Mouse (Mus musculus): ENCODE measurements around the gene Dnajb5.

Gene Dnajb5

GRCm38 (mm10) chr4:42944185-42944584, 5.4 kb upstream of the Dnajb5 start:
- WGBS = 49% methylated on average over 9 of the region's 9 CpGs

- 12% methylated on average over 6 of the region's 6 CpGs for WGBS
These were observed 4.6 kb upstream of the Dnajb5 start for GRCm38 (mm10) chr4:42945043-42945442.

GRCm38 (mm10) chr4:42945445-42945844, 4.2 kb upstream of the Dnajb5 start:
- WGBS = 53% methylated on average over 3 of the region's 3 CpGs

- WGBS = 3% methylated on average over 5 of the region's 5 CpGs
These were observed 3.7 kb upstream of the Dnajb5 start for GRCm38 (mm10) chr4:42945952-42946351.

GRCm38 (mm10) chr4:42946733-42947290, 2.8 kb upstream of the Dnajb5 start:
- 22% methylated on average over 10 of the region's 10 CpGs for WGBS

GRCm38 (mm10) chr4:42948527-42948926, 1.1 kb upstream of the Dnajb5 start:
- WGBS = 26% methylated on average over 13 of the region's 13 CpGs

- 8% methylated on average over 14 of the region's 14 CpGs for WGBS
These were observed 451 bp upstream of the Dnajb5 start for GRCm38 (mm10) chr4:42949051-42949675.

- 1% methylated on average over 25 of the region's 27 CpGs for WGBS
These were observed 498 bp downstream of the Dnajb5 start for GRCm38 (mm10) chr4:42950065-42950558.

GRCm38 (mm10) chr4:42951206-42952195, 1.9 kb downstream of the Dnajb5 start:
- WGBS = 29% methylated on average over 11 of the region's 11 CpGs

GRCm38 (mm10) chr4:42952563-42952962, 2.9 kb downstream of the Dnajb5 start:
- WGBS = 61% methylated on average over 7 of the region's 7 CpGs

- 19% methylated on average over 10 of the region's 10 CpGs for WGBS
These were observed 4.0 kb downstream of the Dnajb5 start for GRCm38 (mm10) chr4:42953435-42954094.

- WGBS = 6% methylated on average over 10 of the region's 10 CpGs
These were observed 4.7 kb downstream of the Dnajb5 start for GRCm38 (mm10) chr4:42954297-42954696.

- WGBS = 42% methylated on average over 3 of the region's 3 CpGs
These were observed 5.6 kb downstream of the Dnajb5 start for GRCm38 (mm10) chr4:42955200-42955599.

GRCm38 (mm10) chr4:42956581-42956980, 7.0 kb downstream of the Dnajb5 start:
- 92% methylated on average over 17 of the region's 17 CpGs for WGBS

- WGBS = 69% methylated on average over 11 of the region's 11 CpGs
These were observed 7.7 kb downstream of the Dnajb5 start for GRCm38 (mm10) chr4:42957306-42957705.

GRCm38 (mm10) chr4:42957979-42958378, 8.4 kb downstream of the Dnajb5 start:
- WGBS = 63% methylated on average over 8 of the region's 8 CpGs

GRCm38 (mm10) chr4:42958942-42959341, 9.3 kb downstream of the Dnajb5 start:
- 19% methylated on average over 8 of the region's 8 CpGs for WGBS

- 47% methylated on average over 4 of the region's 4 CpGs for WGBS
These were observed 9.8 kb downstream of the Dnajb5 start for GRCm38 (mm10) chr4:42959382-42959781.

- 14% methylated on average over 4 of the region's 4 CpGs for WGBS
These were observed 12.0 kb downstream of the Dnajb5 start for GRCm38 (mm10) chr4:42961592-42961991.

- 70% methylated on average over 2 of the region's 2 CpGs for WGBS
These were observed 13.9 kb downstream of the Dnajb5 start for GRCm38 (mm10) chr4:42963480-42963879.

GRCm38 (mm10) chr4:42965039-42965719, 15.6 kb downstream of the Dnajb5 start:
- 15% methylated on average over 12 of the region's 12 CpGs for WGBS

Data from cerebral cortex, adult 2 months (tissue).